Mouse (Mus musculus): ENCODE measurements around the gene Stox2. TPM values are rescaled to one million over a fixed set of nuclear protein-coding genes. Genes with fewer than 3 reads are reported as not detected.

The Stox2 gene
- polyA plus RNA-seq, 1 experiment from 2014 or later, result 14.4 TPM

DNA sequence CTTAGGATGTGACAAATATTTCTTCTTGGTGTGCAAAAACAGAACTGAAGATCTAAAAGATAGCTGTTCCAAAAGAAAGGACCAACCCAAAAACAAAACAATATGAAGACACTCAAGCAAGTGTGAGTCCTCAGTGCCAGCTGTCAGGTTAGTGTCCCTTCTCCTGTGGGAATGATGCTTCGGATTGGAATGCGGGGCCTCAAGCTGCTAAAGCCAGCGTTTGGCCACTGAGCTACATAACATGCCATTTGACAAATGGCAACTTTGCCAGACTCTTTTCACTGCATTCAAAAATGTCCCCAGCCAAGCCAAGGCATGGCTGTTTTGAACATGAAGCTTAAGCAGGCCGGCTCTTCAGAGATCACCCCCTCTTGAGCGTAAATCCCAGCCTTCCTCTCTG, 124.9 kb downstream of the Stox2 start:
- WGBS, result 49% methylated on average over 5 of the region's 5 CpGs
- Histone ChIP-seq H3K4me2 (no peak overlapping the region), H3K4me3 (no peak overlapping the region), H3K36me3 (no peaks in the 10 kb centered on the region), H3K9ac (no peak overlapping the region), H3K4me1 (0 out of 2 replicates have a peak, but pooled peaks cover 9% of the 10 kb centered on the region), H3K9me3 (no peaks in the 10 kb centered on the region), H3K27me3 (no peaks in the 10 kb centered on the region), H3K27ac (no peak overlapping the region)
- no peak for ATAC-seq (ENCODE audit: insufficient number of reproducible peaks, low FRiP score, low TSS enrichment, low read depth)

DNA sequence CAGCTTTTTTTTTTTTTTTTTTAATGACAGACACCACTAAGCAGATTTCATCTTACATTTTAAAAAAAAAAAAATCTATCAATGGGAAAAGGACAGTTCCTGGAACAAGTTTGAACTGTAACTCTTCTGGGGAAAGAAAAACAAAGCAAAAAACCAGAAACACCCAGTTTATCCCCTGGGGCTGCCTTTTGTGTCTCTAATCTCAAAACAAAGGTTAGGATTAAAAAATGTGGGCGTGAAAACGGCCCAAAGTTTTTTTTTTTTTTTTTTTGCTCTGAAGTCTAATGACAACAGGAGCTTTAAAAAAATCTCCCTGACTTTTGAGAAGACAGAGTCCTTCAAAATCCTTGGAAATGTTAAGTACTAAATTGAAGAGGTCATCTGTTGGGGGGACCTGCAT, 125.5 kb downstream of the Stox2 start:
- no peak overlapping the region for H3K4me3 ChIP-seq
- H3K27me3 ChIP-seq, result no peaks in the 10 kb centered on the region
- ATAC-seq (ENCODE audit: insufficient number of reproducible peaks, low FRiP score, low TSS enrichment, low read depth), result no peak
- 0 out of 2 replicates have a peak, but pooled peaks cover 9% of the 10 kb centered on the region for H3K4me1 ChIP-seq
- 41% methylated on average over 2 of the region's 2 CpGs for WGBS
- no peaks in the 10 kb centered on the region for H3K9me3 ChIP-seq
- H3K27ac ChIP-seq, result no peak overlapping the region
- H3K4me2 ChIP-seq, result no peak overlapping the region
- H3K9ac ChIP-seq, result no peak overlapping the region
- H3K36me3 ChIP-seq, result no peaks in the 10 kb centered on the region

DNA sequence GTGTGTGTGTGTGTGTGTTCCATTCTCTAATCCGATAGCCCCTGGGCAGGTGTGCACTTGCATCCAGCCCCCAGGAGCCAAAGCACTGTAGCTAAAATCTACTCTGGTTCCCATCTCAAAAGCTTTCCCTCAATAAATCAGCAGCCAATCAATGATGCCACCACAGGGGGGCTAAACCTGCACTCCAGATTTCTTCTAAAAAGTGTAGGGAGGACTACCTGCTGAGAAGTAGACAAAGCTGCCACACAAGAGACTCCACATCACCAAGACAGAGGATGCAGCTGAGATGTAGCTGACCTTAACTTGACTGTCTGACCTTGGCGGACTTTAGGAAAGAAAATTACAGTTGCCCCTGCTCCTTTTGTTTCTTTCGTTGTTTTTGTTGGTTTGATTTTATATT, 127.7 kb downstream of the Stox2 start:
- 0 out of 2 replicates have a peak, but pooled peaks cover 3% of the 10 kb centered on the region for H3K4me1 ChIP-seq
- no peaks in the 10 kb centered on the region for H3K36me3 ChIP-seq
- no peak overlapping the region for H3K9ac ChIP-seq
- H3K4me3 ChIP-seq, result no peak overlapping the region
- 77% methylated on average over 3 of the region's 3 CpGs for WGBS
- no peak overlapping the region for H3K4me2 ChIP-seq
- no peaks in the 10 kb centered on the region for H3K9me3 ChIP-seq
- ATAC-seq (ENCODE audit: insufficient number of reproducible peaks, low FRiP score, low TSS enrichment, low read depth), result no peak
- no peak overlapping the region for H3K27ac ChIP-seq
- H3K27me3 ChIP-seq, result no peaks in the 10 kb centered on the region

GRCm38 (mm10) chr8:47308176-47308575, 138.0 kb downstream of the Stox2 start:
- H3K36me3 ChIP-seq, result no peaks in the 10 kb centered on the region
- no peak overlapping the region for H3K4me3 ChIP-seq
- H3K9ac ChIP-seq, result no peak overlapping the region
- no peaks in the 10 kb centered on the region for H3K4me1 ChIP-seq
- no peak overlapping the region for H3K27ac ChIP-seq
- H3K9me3 ChIP-seq, result no peaks in the 10 kb centered on the region
- no peak overlapping the region for H3K4me2 ChIP-seq
- ATAC-seq (ENCODE audit: insufficient number of reproducible peaks, low FRiP score, low TSS enrichment, low read depth), result no peak
- H3K27me3 ChIP-seq, result no peaks in the 10 kb centered on the region
- WGBS, result 93% methylated on average over 6 of the region's 6 CpGs

DNA sequence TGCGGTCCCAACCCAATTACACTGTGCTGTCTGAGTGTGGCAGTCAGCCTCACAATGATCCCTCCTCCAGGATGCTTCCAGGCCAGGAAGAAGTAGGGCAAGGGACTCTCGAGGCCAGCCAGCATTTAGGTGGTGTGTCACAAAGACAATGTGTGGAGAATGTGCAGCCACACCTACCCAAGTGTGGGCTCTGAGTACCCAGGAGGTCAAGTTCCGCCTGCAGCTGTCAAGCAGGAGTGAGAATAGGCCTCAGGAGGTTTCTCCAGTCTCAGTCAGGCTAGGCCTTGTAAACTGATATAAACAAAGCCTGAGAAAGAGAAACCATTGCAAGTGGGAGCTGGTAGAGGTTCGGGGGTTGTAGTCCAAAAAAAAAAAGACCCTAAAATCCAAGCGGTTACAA, 139.8 kb downstream of the Stox2 start:
- Histone ChIP-seq H3K36me3 (no peaks in the 10 kb centered on the region), H3K27ac (no peak overlapping the region), H3K27me3 (no peaks in the 10 kb centered on the region), H3K4me2 (no peak overlapping the region), H3K9me3 (no peaks in the 10 kb centered on the region), H3K4me3 (no peak overlapping the region), H3K9ac (no peak overlapping the region), H3K4me1 (no peaks in the 10 kb centered on the region)
- no peak for ATAC-seq (ENCODE audit: insufficient number of reproducible peaks, low FRiP score, low TSS enrichment, low read depth)
- WGBS, result 67% methylated on average over 5 of the region's 5 CpGs

DNA sequence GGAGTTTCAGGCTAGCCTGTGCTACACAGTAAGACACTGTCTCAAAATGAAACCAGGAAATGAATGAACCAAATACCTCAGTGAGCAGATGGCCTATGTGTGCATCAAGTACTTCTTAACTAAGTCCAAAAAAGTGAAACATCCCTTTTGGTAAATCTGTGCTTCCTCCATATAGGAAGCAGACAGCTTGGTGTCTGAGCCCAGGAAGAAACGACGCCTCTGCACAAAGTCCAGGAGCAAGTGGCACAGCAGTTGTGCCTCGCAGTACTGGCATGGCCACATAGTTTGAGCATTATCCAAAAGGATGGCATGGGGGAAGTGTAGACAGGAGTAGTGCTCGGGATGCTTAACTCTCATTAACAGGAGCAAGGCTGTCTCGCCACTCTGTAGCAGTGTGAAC, 140.3 kb downstream of the Stox2 start:
- Histone ChIP-seq H3K9ac (no peak overlapping the region), H3K36me3 (no peaks in the 10 kb centered on the region), H3K4me2 (no peak overlapping the region), H3K27ac (no peak overlapping the region), H3K27me3 (no peaks in the 10 kb centered on the region), H3K9me3 (no peaks in the 10 kb centered on the region), H3K4me1 (no peaks in the 10 kb centered on the region), H3K4me3 (no peak overlapping the region)
- WGBS, result 88% methylated on average over 5 of the region's 5 CpGs
- no peak for ATAC-seq (ENCODE audit: insufficient number of reproducible peaks, low FRiP score, low TSS enrichment, low read depth)

DNA sequence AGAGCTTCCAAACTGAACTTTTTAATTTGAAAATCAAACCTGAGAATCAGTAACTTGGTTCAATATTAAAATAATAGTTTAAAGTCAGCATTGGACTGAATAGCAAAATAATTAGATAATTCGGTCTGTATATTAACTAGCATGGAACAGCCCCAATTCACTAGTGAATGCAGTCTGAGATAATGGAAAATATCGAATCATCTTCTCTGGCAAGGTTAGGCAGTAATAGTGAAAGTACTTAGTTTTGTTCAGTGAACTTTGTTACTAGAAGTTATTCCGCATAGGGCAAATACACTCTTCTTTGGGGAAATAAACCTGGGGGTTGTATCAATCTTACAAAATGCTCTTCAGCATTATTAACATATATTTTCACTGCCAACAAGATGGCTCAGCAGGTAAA, 147.7 kb downstream of the Stox2 start:
- no peaks in the 10 kb centered on the region for H3K27me3 ChIP-seq
- no peak for ATAC-seq (ENCODE audit: insufficient number of reproducible peaks, low FRiP score, low TSS enrichment, low read depth)

GRCm38 (mm10) chr8:47289641-47290040, 156.5 kb downstream of the Stox2 start:
- Histone ChIP-seq H3K27me3 (no peaks in the 10 kb centered on the region), H3K36me3 (no peaks in the 10 kb centered on the region), H3K4me2 (peak overlapping the region; percentile 89), H3K9ac (no peak overlapping the region), H3K27ac (0 out of 2 replicates have a peak overlapping the region, but pooled peaks have one; percentile 87), H3K4me3 (peak overlapping the region; percentile 84), H3K9me3 (no peaks in the 10 kb centered on the region), H3K4me1 (peaks cover 23% of the 10 kb centered on the region; the same call in 1 of the 2 replicates)
- 9% methylated on average over 6 of the region's 6 CpGs for WGBS
- ATAC-seq (ENCODE audit: insufficient number of reproducible peaks, low FRiP score, low TSS enrichment, low read depth), result no peak

More for the DNA sequence above, 147.7 kb downstream of the Stox2 start:
- Histone ChIP-seq H3K27ac (no peak overlapping the region), H3K4me1 (no peaks in the 10 kb centered on the region), H3K4me3 (no peak overlapping the region), H3K4me2 (no peak overlapping the region), H3K36me3 (no peaks in the 10 kb centered on the region), H3K9ac (no peak overlapping the region), H3K9me3 (no peaks in the 10 kb centered on the region)
- 87% methylated on average over 3 of the region's 3 CpGs for WGBS

DNA sequence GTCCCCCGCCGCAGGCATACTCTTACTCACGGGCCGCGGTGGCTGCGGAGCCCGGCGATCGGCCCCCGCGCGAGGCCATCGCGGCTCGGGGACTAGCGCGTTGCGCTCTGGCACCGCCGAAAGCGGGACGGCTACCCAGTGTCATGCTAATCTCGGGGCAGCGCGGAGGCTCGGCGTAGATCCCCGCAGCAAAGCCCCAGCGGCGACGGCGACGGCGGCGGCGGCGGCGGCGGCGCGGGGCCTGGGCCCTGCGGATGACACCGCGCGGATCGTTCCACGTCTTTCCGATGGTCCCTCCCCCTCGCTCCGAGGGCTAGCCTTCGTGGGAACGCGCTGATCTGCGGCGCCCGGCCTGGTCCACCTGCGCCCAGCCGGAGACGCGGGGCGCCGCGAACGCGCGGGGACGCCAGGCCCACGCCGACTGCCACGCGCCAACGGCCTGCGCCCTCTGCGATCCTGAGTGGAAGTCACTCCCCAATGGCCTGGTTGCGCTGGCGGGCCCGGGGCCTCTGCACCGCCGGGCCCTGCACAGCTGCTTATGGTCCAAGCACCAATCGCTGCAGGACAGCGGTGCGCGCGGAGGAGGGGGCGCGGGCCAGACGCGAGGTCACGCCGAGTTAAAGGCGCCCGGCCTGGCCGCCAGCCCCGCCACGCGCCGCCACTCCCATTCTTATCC, 157.2 kb downstream of the Stox2 start:
- H3K4me2 ChIP-seq, result peak overlapping the region; percentile 89
- H3K9ac ChIP-seq, result peak overlapping the region; percentile 88
- H3K36me3 ChIP-seq, result no peaks in the 10 kb centered on the region
- H3K27ac ChIP-seq, result peak overlapping the region; percentile 87
- WGBS, result under 1% methylated on average over 87 of the region's 97 CpGs
- peak overlapping the region; percentile 84 for H3K4me3 ChIP-seq
- ATAC-seq (ENCODE audit: insufficient number of reproducible peaks, low FRiP score, low TSS enrichment, low read depth), result peak; percentile 84
- H3K9me3 ChIP-seq, result no peaks in the 10 kb centered on the region
- H3K27me3 ChIP-seq, result no peaks in the 10 kb centered on the region
- peaks cover 23% of the 10 kb centered on the region; the same call in 1 of the 2 replicates for H3K4me1 ChIP-seq

GRCm38 (mm10) chr8:47288131-47288865, 157.9 kb downstream of the Stox2 start:
- Histone ChIP-seq H3K27me3 (no peaks in the 10 kb centered on the region), H3K4me3 (peak overlapping the region; percentile 84), H3K4me1 (peaks cover 29% of the 10 kb centered on the region), H3K27ac (peak overlapping the region; percentile 87), H3K4me2 (peak overlapping the region; percentile 89), H3K9me3 (no peaks in the 10 kb centered on the region), H3K36me3 (no peaks in the 10 kb centered on the region), H3K9ac (peak overlapping the region; percentile 88)
- ATAC-seq (ENCODE audit: insufficient number of reproducible peaks, low FRiP score, low TSS enrichment, low read depth), result 0 out of 2 replicates have a peak, but pooled peaks have one; percentile 31
- under 1% methylated on average over 62 of the region's 78 CpGs for WGBS

GRCm38 (mm10) chr8:47287641-47288130, 158.5 kb downstream of the Stox2 start:
- Histone ChIP-seq H3K27me3 (no peaks in the 10 kb centered on the region), H3K9ac (peak overlapping the region; percentile 88), H3K36me3 (no peaks in the 10 kb centered on the region), H3K9me3 (no peaks in the 10 kb centered on the region), H3K4me3 (peak overlapping the region; percentile 84), H3K27ac (peak overlapping the region; percentile 87), H3K4me2 (peak overlapping the region; percentile 89), H3K4me1 (peaks cover 33% of the 10 kb centered on the region)
- ATAC-seq (ENCODE audit: insufficient number of reproducible peaks, low FRiP score, low TSS enrichment, low read depth), result no peak; the same call in 1 of the 2 replicates
- under 1% methylated on average over 33 of the region's 33 CpGs for WGBS

DNA sequence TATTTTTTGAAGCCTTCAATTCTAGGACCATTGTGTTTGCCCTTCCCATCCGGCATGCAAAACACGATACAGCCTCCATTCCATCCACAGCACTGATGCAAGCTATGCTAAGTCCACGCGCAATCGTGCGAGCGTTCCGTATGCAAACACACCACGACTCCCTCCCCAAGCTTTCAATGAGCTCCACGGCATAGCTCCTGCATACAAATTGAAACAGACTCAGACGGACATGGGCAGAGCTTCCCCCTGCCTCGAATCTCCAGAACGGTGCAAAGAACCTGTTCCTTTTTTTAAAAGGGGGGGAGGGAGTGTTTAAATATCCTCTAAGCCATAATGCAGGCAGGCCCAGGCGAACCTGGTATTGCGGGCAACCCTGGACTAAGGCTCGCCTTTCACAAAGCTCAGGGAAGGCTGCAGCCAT, 159.0 kb downstream of the Stox2 start:
- peak overlapping the region; percentile 84 for H3K4me3 ChIP-seq
- H3K4me2 ChIP-seq, result peak overlapping the region; percentile 89
- H3K27me3 ChIP-seq, result no peaks in the 10 kb centered on the region
- H3K9ac ChIP-seq, result peak overlapping the region; percentile 88
- ATAC-seq (ENCODE audit: insufficient number of reproducible peaks, low FRiP score, low TSS enrichment, low read depth), result peak; percentile 38; the same call in 1 of the 2 replicates
- 4% methylated on average over 16 of the region's 16 CpGs for WGBS
- H3K27ac ChIP-seq, result peak overlapping the region; percentile 87
- H3K4me1 ChIP-seq, result peaks cover 36% of the 10 kb centered on the region
- H3K36me3 ChIP-seq, result no peaks in the 10 kb centered on the region
- no peaks in the 10 kb centered on the region for H3K9me3 ChIP-seq

Data from limb, embryonic 15.5 days (tissue).